Comparison of ENCODE assay signal across 12 mouse cellular contexts in genomic region chr10:13427599-13427998, GRCm38 (mm10). TPM values are rescaled to one million over a fixed set of nuclear protein-coding genes. Genes with fewer than 3 reads are reported as not detected.
DNase-seq lines count a peak whose midpoint lies in the region; ATAC-seq and TF ChIP-seq lines count a peak whose summit lies in the region.
"Had no signal": no experiment of that assay in that cellular context is flagged by ENCODE, and none has a peak within 500 bp of the region (broad histone marks: within the 10 kb centered on the region; RNA-seq: fewer than 3 reads in every experiment).

No protein-coding gene starts in this region.

- H3K4me2 ChIP-seq in kidney, embryonic 14.5 days (replicated peaks; ENCODE audit: low read depth, low read length) = no peak overlapping the region
- no peak overlapping the region for H3K4me2 ChIP-seq in stomach, postnatal 0 days (replicated peaks; ENCODE audit: low read depth)
- H3K4me2 ChIP-seq in hindbrain, postnatal 0 days (ENCODE audit: low read depth, low read length) = no peak overlapping the region
- H3K4me2 ChIP-seq: embryonic facial prominence, embryonic 15.5 days had no signal

- H3K4me1 ChIP-seq in kidney, embryonic 14.5 days (ENCODE audit: control insufficient read depth, insufficient read depth, low read length) = peaks cover 15% of the 10 kb centered on the region
- H3K4me1 ChIP-seq in stomach, postnatal 0 days (replicated peaks; ENCODE audit: control insufficient read depth, insufficient read depth) = no peaks in the 10 kb centered on the region
- no peaks in the 10 kb centered on the region for H3K4me1 ChIP-seq in hindbrain, postnatal 0 days (ENCODE audit: insufficient read depth, low read length)

- DNase-seq in cerebellum, postnatal 25 days = peak; percentile 53 to 67
- no peak for DNase-seq in cerebellum, adult 11-12 months
- DNase-seq in kidney, adult 18-20 months = peak; percentile 80
- peak; percentile 31 for DNase-seq in ovary, postnatal 14 days (ENCODE audit: low spot score)
- DNase-seq in ovary, adult 18-20 months (ENCODE audit: low spot score) = no peak
- DNase-seq in stomach, postnatal 0 days (ENCODE audit: low spot score) = peak; percentile 50
- DNase-seq in hindbrain, postnatal 0 days (ENCODE audit: low spot score) = no peak
- DNase-seq: B cell, adult 2 months had no signal

- no peak for TF ChIP-seq CTCF in stomach, postnatal 0 days (IDR thresholded peaks at IDR 0.05; ENCODE audit: low read depth)
- TF ChIP-seq CTCF in hindbrain, postnatal 0 days (IDR thresholded peaks at IDR 0.05; ENCODE audit: low read depth) = no peak

- H3K9ac ChIP-seq in kidney, embryonic 14.5 days (ENCODE audit: low read depth, low read length) = no peak overlapping the region
- no peak overlapping the region for H3K9ac ChIP-seq in stomach, postnatal 0 days (ENCODE audit: low read length)
- no peak overlapping the region for H3K9ac ChIP-seq in hindbrain, postnatal 0 days (replicated peaks; ENCODE audit: low read length)
- H3K9ac ChIP-seq: embryonic facial prominence, embryonic 15.5 days; liver, embryonic 14.5 days had no signal

- no peaks in the 10 kb centered on the region for H3K36me3 ChIP-seq in kidney, embryonic 14.5 days (ENCODE audit: control insufficient read depth, insufficient read depth, low read length)
- H3K36me3 ChIP-seq in stomach, postnatal 0 days (ENCODE audit: control insufficient read depth, insufficient read depth, low read length) = no peaks in the 10 kb centered on the region
- H3K36me3 ChIP-seq in hindbrain, postnatal 0 days (ENCODE audit: insufficient read depth, low read length) = no peaks in the 10 kb centered on the region
- H3K36me3 ChIP-seq: embryonic facial prominence, embryonic 15.5 days had no signal

- ATAC-seq in kidney, embryonic 14.5 days (ENCODE audit: low FRiP score, low TSS enrichment) = no peak
- no peak for ATAC-seq in stomach, postnatal 0 days (ENCODE audit: low FRiP score, low TSS enrichment)
- ATAC-seq in hindbrain, postnatal 0 days = no peak

- no peaks in the 10 kb centered on the region for H3K27me3 ChIP-seq in kidney, embryonic 14.5 days (ENCODE audit: control insufficient read depth, insufficient read depth, low read length)
- H3K27me3 ChIP-seq in stomach, postnatal 0 days (ENCODE audit: control insufficient read depth, insufficient read depth, low read length) = no peaks in the 10 kb centered on the region
- no peaks in the 10 kb centered on the region for H3K27me3 ChIP-seq in hindbrain, postnatal 0 days (ENCODE audit: insufficient read depth, low read length)
- H3K27me3 ChIP-seq: embryonic facial prominence, embryonic 15.5 days had no signal

- no peak overlapping the region for H3K4me3 ChIP-seq in kidney, embryonic 14.5 days (ENCODE audit: low read length)
- no peak overlapping the region for H3K4me3 ChIP-seq in stomach, postnatal 0 days (ENCODE audit: low read depth, low read length)
- H3K4me3 ChIP-seq in hindbrain, postnatal 0 days (ENCODE audit: low read length) = no peak overlapping the region
- H3K4me3 ChIP-seq: embryonic facial prominence, embryonic 15.5 days; megakaryocyte, embryonic 14.5 days had no signal

- TF ChIP-seq EP300 in stomach, postnatal 0 days (optimal IDR thresholded peaks at IDR 0.05) = no peak

- H3K27ac ChIP-seq in kidney, embryonic 14.5 days (ENCODE audit: low read depth, low read length) = no peak overlapping the region
- no peak overlapping the region for H3K27ac ChIP-seq in stomach, postnatal 0 days (replicated peaks)
- H3K27ac ChIP-seq in hindbrain, postnatal 0 days = no peak overlapping the region
- H3K27ac ChIP-seq: liver, embryonic 14.5 days had no signal

- H3K9me3 ChIP-seq in kidney, embryonic 14.5 days (ENCODE audit: control insufficient read depth, low read length) = no peaks in the 10 kb centered on the region
- no peaks in the 10 kb centered on the region for H3K9me3 ChIP-seq in stomach, postnatal 0 days (ENCODE audit: control insufficient read depth, low read length)
- H3K9me3 ChIP-seq in hindbrain, postnatal 0 days (ENCODE audit: low read length) = no peaks in the 10 kb centered on the region
- H3K9me3 ChIP-seq: embryonic facial prominence, embryonic 15.5 days; megakaryocyte, embryonic 14.5 days had no signal

- WGBS in kidney, embryonic 14.5 days = 86% methylated on average over 10 of the region's 10 CpGs
- WGBS in stomach, postnatal 0 days = 68% methylated on average over 10 of the region's 10 CpGs
- 68% methylated on average over 10 of the region's 10 CpGs for WGBS in hindbrain, postnatal 0 days

RNA-seq across cellular contexts. Expression of gene Phactr2, which starts 46.6 kb away (rescaled TPM):
- 41.5 and 43.8 TPM in 2 replicates for polyA plus RNA-seq in kidney, embryonic 14.5 days (2014; fragmentation: Nextera tagmentation; extraction: Ambion mirVana)
- polyA plus RNA-seq in stomach, postnatal 0 days (2015; fragmentation: Nextera tagmentation; extraction: Ambion mirVana) = 16.8 and 19.6 TPM in 2 replicates
- total RNA-seq in hindbrain, postnatal 0 days (2014; rRNA removed) = 6.4 and 11.8 TPM in 2 replicates
- polyA plus RNA-seq in hindbrain, postnatal 0 days (2015; fragmentation: Nextera tagmentation; extraction: Ambion mirVana) = 8.8 and 10.2 TPM in 2 replicates

Comparison
In these comparisons a context has a peak if more than half of its experiments do, and no peak if none do; other contexts are left out.
1. DNase-seq: peak in cerebellum, postnatal 25 days (2 of 2), kidney, adult 18-20 months (single experiment), ovary, postnatal 14 days (single experiment) and stomach, postnatal 0 days (single experiment); none in cerebellum, adult 11-12 months (single experiment), ovary, adult 18-20 months (single experiment) and hindbrain, postnatal 0 days (single experiment).